Mouse (Mus musculus) thymus, adult 2 months (tissue): ENCODE measurements around the gene Mad1l1.

Experiments
- CTCF ChIP-seq: fragments of 200-500 bp; IDR thresholded peaks from 2 replicates; pipeline ENCODE4 v1.5.1; 2012; ENCODE audit warnings: mild to moderate bottlenecking, control low read depth, low read length, moderate library complexity, borderline replicate concordance; ENCODE audit not compliant: control insufficient read depth, poor library complexity, insufficient read depth; ENCODE audit errors: extremely low read depth
- POLR2A ChIP-seq: fragments of 200-500 bp; IDR thresholded peaks from 2 replicates; pipeline ENCODE4 v1.6.1; 2012; ENCODE audit warnings: mild to moderate bottlenecking, low read length, control low read depth, moderate library complexity; ENCODE audit not compliant: control insufficient read depth, poor library complexity, insufficient read depth; ENCODE audit errors: extremely low read depth

- TF ChIP-seq CTCF (no peak), POLR2A (no peak)
Observed at GRCm38 (mm10) chr5:139965596-139965995, 355.8 kb downstream of the Mad1l1 start.
